Mouse (Mus musculus) kidney, adult 10 weeks (tissue): Measurements from ENCODE around the gene Nmrk2. TPM values are rescaled to one million over a fixed set of nuclear protein-coding genes. Genes with fewer than 3 reads are reported as not detected.

Experiments
- polyA plus RNA-seq: library from polyadenylated mRNA; stranded (reverse); fragments of 350-450 nt; fragmentation: Illumina TruSeq; extraction: RNeasy Lipid Tissue Mini Kit (QIAGEN cat#74804); gene quantifications from one replicate; pipeline ENCODE4 v1.2.3, GENCODE M21; 2014; ENCODE audit warnings: low read depth, low replicate concordance

Gene Nmrk2
- polyA plus RNA-seq, result not detected

GRCm38 (mm10) chr10:81201807-81202758, at the start of gene Nmrk2:
Gene Nmrk2, minus strand, starts transcription at chr10:81202051.

GRCm38 (mm10) chr10:81232580-81233225, 30.9 kb upstream of the Nmrk2 start, which contains the start of gene Zfr2:
Gene Zfr2, plus strand, starts transcription at chr10:81233155.

GRCm38 (mm10) chr10:81230438-81231332, 28.8 kb upstream of the Nmrk2 start, which contains the start of gene Atcay:
Gene Atcay, minus strand, starts transcription at chr10:81230833.

DNA sequence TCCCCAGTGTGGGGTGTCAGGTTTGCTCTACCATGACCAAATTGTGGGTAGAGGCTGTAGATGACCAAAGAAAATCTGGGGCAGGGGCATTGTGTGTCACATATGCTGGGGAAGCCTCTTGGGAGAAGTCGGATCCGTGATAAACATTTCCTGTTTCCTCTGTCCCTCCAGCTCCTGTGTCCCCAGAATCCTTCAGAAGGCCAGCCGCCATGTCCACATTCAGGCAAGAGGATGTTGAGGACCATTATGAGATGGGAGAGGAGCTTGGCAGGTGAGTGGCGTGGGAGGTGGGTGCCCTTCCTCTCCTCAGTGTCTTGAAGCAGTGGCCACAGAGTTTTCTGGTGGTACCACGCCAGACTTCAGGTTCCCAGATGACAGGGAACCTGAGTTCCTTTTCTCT, 18.0 kb downstream of the Nmrk2 start, which contains the start of gene 4930442H23Rik:
4930442H23Rik (minus strand) TSS at position 45 of the 400 bp plus-strand sequence.

DNA sequence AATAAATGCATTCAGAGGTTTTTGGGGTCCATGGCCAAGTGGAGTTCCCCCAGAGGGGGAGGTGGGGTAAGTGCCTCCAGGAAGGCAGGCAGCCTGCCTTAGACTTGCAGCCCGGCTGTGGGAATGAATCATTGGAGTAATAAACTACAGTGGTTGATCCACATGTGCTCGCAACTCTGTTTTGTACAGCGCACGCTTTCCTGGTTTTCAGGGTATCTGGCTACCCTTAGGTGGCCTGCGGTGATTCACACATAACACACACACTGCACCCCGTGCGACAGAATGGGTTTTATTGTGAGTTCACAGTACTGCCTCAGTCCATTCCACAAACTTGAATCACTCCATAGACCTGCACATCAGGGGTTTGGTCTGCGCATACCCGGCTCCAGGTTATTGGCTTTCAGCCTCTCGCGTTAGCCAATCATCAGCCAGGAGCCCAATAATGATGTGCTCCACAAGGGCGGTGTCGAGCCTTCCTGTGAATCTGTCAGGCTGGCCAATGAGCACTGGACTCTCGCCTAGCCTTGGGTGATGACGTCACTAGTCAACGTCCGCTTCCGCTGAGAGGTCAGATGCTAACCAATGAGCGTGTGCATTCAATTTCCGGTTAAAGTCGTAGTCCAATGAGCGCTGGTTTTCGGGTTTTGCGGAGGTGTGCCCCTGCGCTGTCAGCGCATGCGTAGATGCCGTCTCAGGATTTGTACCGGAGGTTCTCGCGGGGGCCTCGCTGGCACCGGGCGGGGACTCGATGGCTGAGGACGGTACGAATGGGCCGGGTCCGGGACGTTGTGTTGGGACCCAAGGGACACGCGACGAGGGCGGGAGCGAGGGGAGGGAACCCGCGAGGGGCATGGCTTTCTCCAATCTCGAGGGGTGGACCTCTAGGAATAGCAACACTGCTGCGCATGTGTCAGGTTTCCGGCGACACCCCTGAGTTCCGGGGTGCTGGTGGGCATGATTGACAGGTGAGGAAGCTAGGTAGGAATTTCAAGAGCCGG, 19.2 kb downstream of the Nmrk2 start, which contains the start of gene Dapk3:
Dapk3 (plus strand) TSS at position 670 of the 998 bp plus-strand sequence.

GRCm38 (mm10) chr10:81176466-81177271, 25.2 kb downstream of the Nmrk2 start, which contains the start of gene Eef2:
Gene Eef2, plus strand, starts transcription at chr10:81176631.

DNA sequence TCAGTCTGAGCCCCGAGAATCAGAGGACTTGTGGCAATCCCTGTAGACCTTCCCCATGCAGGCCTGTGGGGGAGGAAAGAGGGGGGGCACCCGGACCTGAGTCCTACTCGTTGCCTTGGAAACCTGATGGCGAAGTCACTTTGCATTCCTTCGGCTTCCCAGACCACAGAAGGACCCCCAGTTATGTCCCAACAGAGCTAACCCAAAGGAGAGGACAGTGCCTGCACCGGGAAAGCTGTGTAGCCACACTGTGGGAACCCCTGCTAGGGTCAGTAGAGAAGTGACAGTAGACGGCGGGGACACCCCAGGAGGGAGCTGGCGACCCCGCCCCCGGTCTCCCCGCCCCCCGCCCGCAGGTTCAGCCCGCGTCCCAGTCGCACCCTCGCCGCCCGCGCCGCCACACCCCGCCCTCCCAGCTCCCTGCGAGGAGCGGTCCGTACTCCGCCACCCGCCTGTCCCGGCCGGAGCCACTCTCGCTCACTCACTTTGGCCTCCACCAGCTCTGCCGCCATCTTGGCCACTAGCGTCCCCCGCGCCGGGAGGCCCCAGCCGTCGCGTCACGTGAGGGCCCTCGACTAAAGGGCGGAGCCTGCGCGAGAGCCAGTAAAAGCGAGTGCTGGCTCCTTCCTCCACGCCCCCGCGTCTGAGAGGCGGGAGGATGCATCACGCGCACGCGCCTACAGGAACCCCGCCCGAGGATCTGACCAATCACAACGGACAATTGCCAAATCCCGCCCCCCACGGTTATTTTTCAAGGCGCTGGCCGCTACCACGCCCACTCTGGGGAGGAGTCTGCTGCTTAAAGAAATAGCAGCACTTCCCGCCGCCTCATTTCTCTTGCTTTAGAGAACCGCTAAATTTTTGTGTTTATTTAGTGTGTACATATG, 34.4 kb downstream of the Nmrk2 start, which contains the start of gene Pias4:
Pias4 (minus strand) TSS at position 724 of the 887 bp plus-strand sequence.

Other genes with a start within 250 kb of the Nmrk2 start
- 1.1 TPM for gene Gng7, start 187.1 kb downstream of the Nmrk2 start, polyA plus RNA-seq
- not detected for gene Diras1, start 176.4 kb downstream of the Nmrk2 start, polyA plus RNA-seq
- 0.28 TPM for gene Slc39a3, start 164.6 kb downstream of the Nmrk2 start, polyA plus RNA-seq
- gene Sgta, start 141.9 kb downstream of the Nmrk2 start, polyA plus RNA-seq, result 0.61 TPM
- gene Thop1, start 132.0 kb downstream of the Nmrk2 start, polyA plus RNA-seq, result not detected
- gene Creb3l3, start 103.2 kb downstream of the Nmrk2 start, polyA plus RNA-seq, result not detected
- 2.1 TPM for gene Map2k2, start 96.1 kb downstream of the Nmrk2 start, polyA plus RNA-seq
- gene Zbtb7a, start 66.8 kb downstream of the Nmrk2 start, polyA plus RNA-seq, result 8.1 TPM
- not detected for gene Pias4, start 34.1 kb downstream of the Nmrk2 start, polyA plus RNA-seq
- 6.2 TPM for gene Eef2, start 25.4 kb downstream of the Nmrk2 start, polyA plus RNA-seq
- not detected for gene Dapk3, start 19.0 kb downstream of the Nmrk2 start, polyA plus RNA-seq
- not detected for gene 4930442H23Rik, start 18.2 kb downstream of the Nmrk2 start, polyA plus RNA-seq
- gene Atcay, start 28.8 kb upstream of the Nmrk2 start, polyA plus RNA-seq, result not detected
- gene Zfr2, start 31.1 kb upstream of the Nmrk2 start, polyA plus RNA-seq, result 0.20 TPM
- gene Matk, start 50.9 kb upstream of the Nmrk2 start, polyA plus RNA-seq, result not detected
- 1.6 TPM for gene Mrpl54, start 64.9 kb upstream of the Nmrk2 start, polyA plus RNA-seq
- not detected for gene Apba3, start 64.9 kb upstream of the Nmrk2 start, polyA plus RNA-seq
- gene Tjp3, start 89.5 kb upstream of the Nmrk2 start, polyA plus RNA-seq, result 2.5 TPM
- 1.1 TPM for gene Pip5k1c, start 90.9 kb upstream of the Nmrk2 start, polyA plus RNA-seq
- 0.16 TPM for gene Cactin, start 119.1 kb upstream of the Nmrk2 start, polyA plus RNA-seq
- gene Tbxa2r, start 126.7 kb upstream of the Nmrk2 start, polyA plus RNA-seq, result not detected
- gene Gipc3, start 141.2 kb upstream of the Nmrk2 start, polyA plus RNA-seq, result not detected
- 5.1 TPM for gene Hmg20b, start 148.4 kb upstream of the Nmrk2 start, polyA plus RNA-seq
- 0.24 TPM for gene Mfsd12, start 155.4 kb upstream of the Nmrk2 start, polyA plus RNA-seq
- gene 4930404N11Rik, start 163.8 kb upstream of the Nmrk2 start, polyA plus RNA-seq, result not detected
- gene Fzr1, start 176.5 kb upstream of the Nmrk2 start, polyA plus RNA-seq, result not detected
- gene Dohh, start 182.4 kb upstream of the Nmrk2 start, polyA plus RNA-seq, result not detected
- gene Gm48551, start 182.4 kb upstream of the Nmrk2 start, polyA plus RNA-seq, result not detected
- not detected for gene Gm48552, start 187.0 kb upstream of the Nmrk2 start, polyA plus RNA-seq
- gene Smim24, start 191.0 kb upstream of the Nmrk2 start, polyA plus RNA-seq, result 25.1 TPM